Mouse (Mus musculus) ES-E14 (cell line): ENCODE results near the gene Hspb11. TPM values are rescaled to one million over a fixed set of nuclear protein-coding genes. Genes with fewer than 3 reads are reported as not detected.

Source experiments
- DNase-seq: peaks from one replicate; pipeline ENCODE4 v3.0.0-alpha.2; 2013; ENCODE audit warnings: low read depth, low spot score
- H3K27ac ChIP-seq: 2 replicates; pipeline ENCODE4 v1.5.1; 2012; ENCODE audit warnings: low read depth, mild to moderate bottlenecking, low read length, moderate library complexity, mixed read lengths; ENCODE audit not compliant: poor library complexity, insufficient read depth, severe bottlenecking
- H3K36me3 ChIP-seq: 2 replicates; pipeline ENCODE4 v1.6.1; 2012; ENCODE audit warnings: mild to moderate bottlenecking, low read length, moderate library complexity, mixed read lengths; ENCODE audit not compliant: control insufficient read depth, poor library complexity, insufficient read depth, severe bottlenecking
- H3K4me1 ChIP-seq, 2 experiments: fragments of 150-350 bp in 1 of 2; sonication (generic) in 1 of 2; 2 replicates each; pipeline ENCODE4 v1.6.1; 2012; ENCODE audit warnings: low read length in 2 of 2, mild to moderate bottlenecking in 1 of 2, mixed read lengths in 1 of 2; ENCODE audit not compliant: control insufficient read depth in 2 of 2, insufficient read depth in 2 of 2, poor library complexity in 1 of 2
- H3K4me3 ChIP-seq, 2 experiments: fragments of 150-350 bp in 1 of 2; sonication (generic) in 1 of 2; 2 replicates each; pipeline ENCODE4 v1.5.1; 2012; ENCODE audit warnings: low read length in 2 of 2, low read depth in 1 of 2, mild to moderate bottlenecking in 1 of 2, mixed read lengths in 1 of 2; ENCODE audit not compliant: insufficient read depth in 1 of 2, poor library complexity in 1 of 2, severe bottlenecking in 1 of 2
- H3K9ac ChIP-seq: 2 replicates; pipeline ENCODE4 v1.6.1; 2012; ENCODE audit warnings: low read depth, mild to moderate bottlenecking, low read length, mixed read lengths; ENCODE audit not compliant: poor library complexity, insufficient read depth, severe bottlenecking
- H3K9me3 ChIP-seq: fragments of 150-350 bp; sonication (generic); 2 replicates; pipeline ENCODE4 v1.6.1; 2012; ENCODE audit warnings: low read depth, mild to moderate bottlenecking, low read length; ENCODE audit not compliant: control insufficient read depth, insufficient read depth
- CHD2 ChIP-seq: IDR thresholded peaks from 2 replicates; pipeline ENCODE4 v1.6.1; 2014; ENCODE audit warnings: mild to moderate bottlenecking, low read depth, low read length, inconsistent platforms
- HCFC1 ChIP-seq: IDR thresholded peaks from 2 replicates; pipeline ENCODE4 v1.6.1; 2012; ENCODE audit warnings: low read length, inconsistent platforms, borderline replicate concordance; ENCODE audit not compliant: insufficient read depth
- MAFK ChIP-seq: IDR thresholded peaks from 2 replicates; pipeline ENCODE4 v1.6.1; 2014; ENCODE audit warnings: mild to moderate bottlenecking, low read depth, low read length, inconsistent platforms; ENCODE audit not compliant: insufficient read depth
- ZC3H11A ChIP-seq: IDR thresholded peaks from 2 replicates; pipeline ENCODE4 v1.6.1; 2012; ENCODE audit warnings: low read depth, mild to moderate bottlenecking, inconsistent platforms, low read length, borderline replicate concordance
- ZNF384 ChIP-seq: IDR thresholded peaks from 2 replicates; pipeline ENCODE4 v1.6.1; 2012; ENCODE audit warnings: low read depth, low read length, inconsistent platforms
- in situ Hi-C, 2 experiments: fragments of 600-800 bp; cut with MboI; formaldehyde crosslinking; loops; one replicate each; pipeline ENCODE4 v1.15.1; 2025; ENCODE audit warnings: low sequenced_read_pairs in 2 of 2, inconsistent platforms in 1 of 2; ENCODE audit not compliant: unreplicated experiment in 2 of 2
- total RNA-seq: library from RNA; depleted of rRNA; stranded (reverse); fragments of 300-350 nt; gene quantifications from 2 replicates; pipeline ENCODE4 v1.2.3, GENCODE M21; 2012

Gene Hspb11
- total RNA-seq, 1 experiment: 9.4 TPM

GRCm38 (mm10) chr4:107285446-107286200 is 32.2 kb downstream of the Hspb11 start:
- Histone ChIP-seq H3K4me1 (no peaks in the 10 kb centered on the region; a peak in 1 of 4 replicates), H3K27ac (no peak overlapping the region), H3K9ac (no peak overlapping the region), H3K4me3 (no peak overlapping the region), H3K36me3 (no peaks in the 10 kb centered on the region), H3K9me3 (no peaks in the 10 kb centered on the region)
- no peak for DNase-seq
- in situ Hi-C loops: no loop called here
- no peak for TF ChIP-seq CHD2
- TF ChIP-seq MAFK: no peak
- TF ChIP-seq ZC3H11A: no peak
- TF ChIP-seq HCFC1: no peak
- TF ChIP-seq ZNF384: no peak

DNA sequence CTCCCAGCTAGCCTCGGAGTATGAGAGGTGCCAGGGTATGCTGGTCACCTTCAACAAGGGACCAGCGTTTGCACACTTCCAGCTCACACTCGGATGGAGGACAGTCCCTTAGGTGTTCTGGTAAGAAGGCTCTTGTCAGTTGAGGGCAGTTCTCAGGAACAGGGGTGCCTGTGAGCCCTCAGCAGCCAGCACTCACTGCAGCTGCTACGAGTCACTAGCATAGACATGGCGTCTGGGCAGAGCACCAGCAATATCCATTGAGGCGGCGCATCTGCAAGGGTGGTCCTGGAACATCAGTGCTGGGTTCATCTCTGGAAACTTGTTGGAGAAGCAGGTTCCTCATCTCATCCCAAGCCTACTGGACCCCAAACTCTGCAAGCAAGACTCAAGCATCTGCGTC is 33.0 kb downstream of the Hspb11 start:
- TF ChIP-seq ZC3H11A (no peak), HCFC1 (no peak), ZNF384 (no peak), CHD2 (no peak), MAFK (no peak)
- in situ Hi-C loops: no loop called here
- Histone ChIP-seq H3K9ac (no peak overlapping the region), H3K4me3 (no peak overlapping the region), H3K4me1 (no peaks in the 10 kb centered on the region), H3K27ac (no peak overlapping the region), H3K9me3 (no peaks in the 10 kb centered on the region), H3K36me3 (no peaks in the 10 kb centered on the region)
- no peak for DNase-seq

DNA sequence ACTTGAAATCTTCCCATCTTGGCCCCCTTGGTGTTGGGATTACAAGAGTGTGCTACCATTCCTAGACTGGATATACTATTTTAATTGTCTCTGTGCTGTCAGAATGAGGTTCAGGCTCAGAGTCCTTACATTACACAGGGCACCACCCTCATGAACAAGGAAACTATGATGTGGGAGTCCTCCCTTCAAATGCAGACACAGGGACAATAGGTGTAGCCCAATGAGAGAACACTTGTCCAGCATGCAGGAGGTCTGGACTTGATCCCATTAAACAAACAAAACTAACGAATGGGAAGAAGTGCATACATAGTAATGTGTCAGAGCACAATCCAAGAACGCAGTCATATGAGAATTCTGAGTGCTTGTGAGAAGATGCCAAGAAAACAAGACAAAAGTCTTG is 34.1 kb downstream of the Hspb11 start:
- Histone ChIP-seq H3K4me1 (no peaks in the 10 kb centered on the region), H3K9me3 (no peaks in the 10 kb centered on the region), H3K27ac (no peak overlapping the region), H3K36me3 (no peaks in the 10 kb centered on the region), H3K4me3 (no peak overlapping the region), H3K9ac (no peak overlapping the region)
- no peak for DNase-seq
- TF ChIP-seq ZNF384 (no peak), HCFC1 (no peak), ZC3H11A (no peak), MAFK (no peak), CHD2 (no peak)
- in situ Hi-C loops: no loop called here

- in situ Hi-C loops: no loop called here
- no peaks in the 10 kb centered on the region for H3K9me3 ChIP-seq
- H3K4me1 ChIP-seq: peaks cover 0 to 2% of the 10 kb centered on the region in 2 experiments; a peak in 1 of 4 replicates
- H3K4me3 ChIP-seq: no peak overlapping the region
- no peak overlapping the region for H3K27ac ChIP-seq
- no peaks in the 10 kb centered on the region for H3K36me3 ChIP-seq
- no peak for DNase-seq
- H3K9ac ChIP-seq: no peak overlapping the region
- TF ChIP-seq ZNF384 (no peak), MAFK (no peak), ZC3H11A (no peak), CHD2 (no peak), HCFC1 (no peak)
Observed at GRCm38 (mm10) chr4:107291611-107292272, 38.3 kb downstream of the Hspb11 start.
